Mouse (Mus musculus) heart, adult 18-20 months (tissue): ENCODE measurements at regions not wholly inside any gene's neighbourhood (a gene's known extent, or its start where the extent isn't known, plus 50 kb on each side); places are given as distances from the start of the nearest gene placed in this dataset.

Experiments used
- DNase-seq, 2 experiments: peaks; one replicate each; pipeline ENCODE4 v3.0.0; 2021 to 2022; ENCODE audit warnings: mixed read lengths in 1 of 2

DNA sequence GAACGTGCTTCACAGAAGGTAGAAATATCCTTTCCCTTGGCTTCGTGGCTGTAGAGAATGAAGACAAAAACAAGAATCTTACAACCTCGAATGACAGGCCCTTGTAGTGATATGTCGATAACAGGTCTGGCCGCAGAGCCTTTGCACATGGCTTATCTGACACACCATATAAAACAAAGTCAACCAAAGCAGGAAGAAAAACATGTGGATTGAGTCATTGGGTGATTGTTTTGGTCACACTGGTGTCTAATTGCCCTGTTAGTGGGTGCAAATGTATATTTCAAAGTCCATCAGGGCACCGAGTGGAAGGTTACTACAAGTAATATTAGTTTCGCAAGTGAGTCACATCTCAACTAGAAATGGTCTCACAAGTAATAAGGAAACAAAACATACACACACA, 569.9 kb upstream of the Itga1 start:
- no peak for DNase-seq

DNA sequence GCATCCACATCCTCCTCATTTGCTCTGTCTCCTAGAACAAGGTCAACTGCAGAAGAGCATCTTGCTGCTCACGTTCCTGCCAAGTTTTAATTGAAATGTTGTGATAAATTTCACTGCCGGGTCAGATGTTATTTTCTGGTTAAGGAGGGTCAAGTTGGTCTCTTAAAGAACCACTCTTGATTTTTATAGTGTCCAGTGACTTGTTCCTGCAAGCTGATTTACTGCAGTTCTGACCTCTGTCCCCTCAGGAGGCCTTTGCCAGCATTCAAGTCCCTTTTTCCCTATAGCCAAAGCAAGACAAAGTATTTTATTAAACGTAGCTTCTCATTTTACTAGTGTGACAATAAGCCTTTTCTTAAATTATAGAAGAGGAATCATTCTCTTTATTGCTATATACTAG, 567.8 kb upstream of the Itga1 start:
- no peak for DNase-seq

DNA sequence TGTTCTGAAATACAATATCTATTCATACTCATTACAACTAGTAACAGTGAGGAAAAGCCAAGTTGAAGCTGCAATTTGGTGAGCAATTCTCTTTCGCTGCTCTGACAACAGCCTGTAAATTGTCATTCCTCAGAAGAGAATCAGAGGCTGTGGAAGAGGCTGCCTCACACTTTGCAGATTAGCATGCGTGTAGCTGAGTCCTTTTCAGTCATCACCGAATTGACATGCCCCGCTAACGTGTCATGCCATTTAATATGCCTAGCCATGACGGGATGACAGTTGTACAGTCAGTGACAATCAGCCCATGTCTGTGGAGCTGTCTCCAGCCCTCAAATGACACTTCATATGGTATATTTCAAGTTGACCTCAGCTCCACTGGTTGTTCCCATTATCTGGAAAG, 553.4 kb upstream of the Itga1 start:
- DNase-seq: no peak

DNA sequence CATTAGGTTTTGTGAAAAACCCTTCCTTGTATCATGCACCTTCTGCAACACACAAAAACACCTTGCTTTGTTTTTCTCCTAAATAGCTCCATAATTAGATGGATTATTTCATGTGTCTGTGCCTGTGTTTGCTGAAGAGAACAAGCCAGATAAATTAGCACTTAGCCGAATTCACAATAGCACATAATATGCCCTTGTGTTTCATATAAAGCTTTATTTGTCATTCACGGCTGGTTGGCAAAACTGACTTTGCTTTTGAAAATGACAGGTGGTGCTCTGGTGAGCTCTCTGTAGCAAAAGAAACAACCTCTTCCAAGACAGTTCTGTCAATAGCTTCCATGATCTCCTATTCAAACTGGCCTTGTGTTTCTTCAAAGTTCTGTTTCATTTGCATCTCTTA, 551.2 kb upstream of the Itga1 start:
- no peak for DNase-seq

DNA sequence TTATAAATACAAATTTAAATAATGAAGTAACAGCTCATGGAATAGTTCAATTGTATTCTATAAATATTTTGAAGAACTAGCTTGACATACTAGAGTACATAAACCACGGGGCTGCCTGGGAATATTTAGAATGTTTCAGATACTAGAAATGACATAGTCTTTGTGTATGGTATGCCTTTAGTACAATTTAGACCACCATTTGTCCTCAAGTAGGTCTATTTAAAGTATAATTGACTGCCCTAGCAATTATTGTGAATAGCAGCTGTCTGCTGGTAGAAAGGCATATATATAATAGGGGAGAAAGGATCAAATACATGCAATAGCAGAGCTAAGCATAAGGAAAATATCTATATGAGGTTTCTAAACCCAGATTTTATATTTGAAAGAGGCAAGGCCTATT, 550.6 kb upstream of the Itga1 start:
- DNase-seq: no peak

DNA sequence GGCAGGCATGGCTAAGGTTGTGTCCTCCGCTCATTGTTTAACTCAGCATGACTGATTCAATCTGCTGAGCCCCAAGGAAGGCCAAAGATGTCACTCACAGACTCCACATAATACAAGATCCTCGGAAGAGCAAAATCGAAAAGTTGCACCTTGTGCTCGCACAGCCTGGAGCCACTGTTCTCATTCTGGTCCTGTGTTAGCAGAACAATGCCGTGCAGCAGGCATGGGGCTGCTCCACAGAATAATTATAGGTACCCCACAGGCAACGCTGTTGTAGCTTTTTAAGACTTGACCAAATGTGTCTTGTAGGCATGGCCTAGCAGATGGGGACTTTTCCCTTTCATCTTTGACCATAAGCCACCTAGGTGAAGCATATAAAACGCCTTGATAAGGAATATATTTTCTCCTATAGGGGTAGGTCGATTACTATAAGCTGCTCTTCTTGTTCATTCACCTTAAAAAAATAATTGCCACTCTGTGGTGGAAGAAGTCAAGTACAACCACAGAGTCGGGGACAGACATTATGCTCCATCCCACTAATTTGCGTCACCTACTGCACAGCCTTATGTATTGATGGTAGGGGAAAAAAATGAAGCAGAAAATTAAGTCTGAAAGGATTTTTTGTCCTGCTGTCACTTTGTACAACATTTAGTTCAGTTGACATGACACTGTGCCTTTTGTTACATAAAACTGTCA, 529.8 kb upstream of the Itga1 start:
- no peak for DNase-seq

DNA sequence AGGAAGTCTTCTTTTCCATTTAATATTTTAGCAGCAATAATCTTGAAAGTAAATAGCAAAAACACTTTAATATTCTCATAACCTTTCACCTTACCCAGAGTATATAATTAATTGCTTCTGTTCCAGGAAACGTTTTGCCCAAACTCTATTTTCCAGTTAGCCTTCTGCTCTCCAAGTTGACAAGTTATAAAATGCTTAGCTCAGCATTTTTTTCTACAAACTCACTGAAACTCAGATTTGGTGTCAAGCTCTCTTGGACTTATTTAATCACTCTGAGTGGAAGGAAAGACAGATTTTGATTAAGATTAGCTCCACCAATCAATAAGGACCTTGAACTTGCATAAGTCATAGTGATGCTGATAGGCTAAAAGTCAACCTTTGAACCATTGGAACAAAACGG, 528.8 kb upstream of the Itga1 start:
- DNase-seq: no peak

DNA sequence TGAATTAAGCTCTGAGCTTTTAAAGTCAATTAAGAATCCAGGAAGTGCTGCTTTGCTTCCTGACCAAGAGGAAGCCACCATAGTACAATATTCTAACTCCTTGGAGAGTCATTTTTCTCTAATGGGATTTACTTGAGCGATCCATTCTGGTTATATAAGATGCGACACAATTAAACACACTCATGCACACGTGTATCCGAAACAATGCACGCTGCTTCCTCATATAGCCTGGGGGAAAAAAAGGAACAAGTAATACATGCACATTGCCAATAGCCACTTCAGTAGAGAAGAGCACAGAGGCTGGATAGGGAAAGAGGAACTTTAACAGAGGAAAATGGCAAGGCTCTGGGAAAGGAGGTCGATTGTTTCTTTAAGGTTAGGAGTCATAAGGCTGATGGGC, 511.4 kb upstream of the Itga1 start:
- no peak for DNase-seq

DNA sequence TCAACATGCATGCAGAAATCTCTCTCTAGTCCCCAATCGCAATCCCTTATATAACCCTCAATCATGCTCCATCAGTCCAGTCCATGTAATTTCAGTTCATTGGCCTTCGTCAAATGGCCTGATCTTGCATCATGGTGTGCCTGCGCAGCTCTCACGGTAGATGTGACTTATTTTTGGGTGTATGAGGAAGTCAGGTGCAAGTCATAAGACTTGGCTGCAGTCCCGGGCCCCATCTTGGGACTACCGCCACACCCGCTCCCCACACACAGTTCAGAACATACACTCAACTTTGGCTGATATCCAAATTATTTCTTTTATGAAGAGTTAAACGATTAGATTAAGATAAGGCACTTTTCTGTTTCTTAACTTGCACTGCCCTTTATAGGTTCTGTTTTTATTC, 504.7 kb upstream of the Itga1 start:
- DNase-seq: no peak

DNA sequence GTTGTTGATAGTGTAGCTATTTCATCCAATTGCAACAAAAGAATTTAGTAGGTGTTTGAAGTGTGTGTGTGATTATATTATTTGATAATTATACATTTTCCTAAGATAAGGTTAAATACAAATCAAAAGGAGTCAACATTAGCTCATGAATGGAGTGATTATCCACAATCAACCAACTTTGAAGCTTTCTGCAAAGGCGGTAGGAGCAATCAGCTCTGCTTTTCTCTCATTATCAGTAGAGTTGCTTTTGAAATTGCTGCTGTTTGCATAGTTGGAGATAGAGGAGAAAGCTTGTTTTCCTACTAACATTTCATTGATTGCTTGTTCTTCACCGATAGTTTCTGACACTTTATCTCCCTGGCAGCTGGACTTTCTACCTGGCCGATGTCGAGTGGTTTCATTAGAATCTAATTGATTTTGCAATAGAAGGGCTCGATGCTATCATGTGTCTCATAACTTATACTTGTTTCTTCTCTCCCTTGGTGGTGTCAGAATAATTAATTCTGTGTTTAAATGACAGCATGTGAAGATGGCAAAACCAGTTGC, 493.4 kb upstream of the Itga1 start:
- no peak for DNase-seq

DNA sequence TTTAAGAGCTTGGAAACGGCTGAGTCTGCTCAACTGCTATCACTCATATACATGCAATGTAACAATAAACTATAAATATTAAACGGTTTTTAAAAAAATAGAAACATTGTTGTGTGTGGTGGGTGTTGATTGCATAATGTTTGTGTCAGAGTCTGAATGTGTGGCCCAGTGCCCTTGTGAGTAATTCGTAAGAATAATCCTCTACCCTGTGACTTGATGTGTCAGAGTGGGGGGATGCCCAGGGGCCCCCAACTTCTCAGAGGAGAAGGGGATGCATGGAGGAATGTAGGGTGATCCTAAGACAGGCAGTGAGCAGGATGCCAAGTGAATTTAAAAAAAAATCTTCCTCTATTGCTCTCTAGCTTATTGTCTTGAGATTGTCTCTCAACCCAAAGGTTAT, 474.2 kb upstream of the Itga1 start:
- no peak for DNase-seq

DNA sequence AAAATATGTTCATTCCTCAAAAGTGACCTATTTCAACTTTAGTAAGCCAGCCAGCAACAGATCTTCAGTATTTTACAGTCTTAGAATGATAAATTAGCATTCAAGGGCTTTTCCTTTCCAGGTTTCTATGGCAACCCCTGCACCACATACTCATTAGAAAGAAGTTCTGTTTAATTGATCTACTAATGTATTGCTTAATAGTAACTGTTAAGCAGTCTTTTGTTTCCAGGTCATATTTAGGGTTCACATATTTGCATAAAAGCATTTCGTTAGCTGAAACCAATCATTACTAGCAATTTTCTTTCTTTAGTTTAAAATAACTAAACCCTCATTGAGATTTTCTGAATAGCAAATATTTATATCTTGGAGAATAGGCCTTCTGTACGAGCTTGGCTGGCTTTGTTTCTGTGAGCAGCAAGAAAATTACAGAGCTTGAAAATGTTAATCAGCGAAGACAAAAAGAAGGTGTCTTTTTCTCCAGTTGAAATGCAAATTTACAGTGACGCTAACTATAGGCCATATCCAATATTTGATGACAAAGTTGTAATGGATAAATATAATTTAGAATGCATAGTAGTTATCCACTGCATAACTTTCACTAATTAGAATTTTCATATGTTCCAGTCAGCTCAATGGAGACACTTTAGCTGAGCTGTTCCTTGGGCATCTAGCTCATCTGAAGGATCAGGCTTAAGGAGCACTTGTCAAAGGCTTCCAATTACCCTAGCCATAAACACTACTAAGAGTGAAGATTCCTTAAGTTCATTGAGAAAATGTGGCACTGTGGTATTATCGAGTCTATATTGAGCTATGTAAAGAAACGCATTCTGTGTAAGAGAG, 473.5 kb upstream of the Itga1 start:
- no peak for DNase-seq

DNA sequence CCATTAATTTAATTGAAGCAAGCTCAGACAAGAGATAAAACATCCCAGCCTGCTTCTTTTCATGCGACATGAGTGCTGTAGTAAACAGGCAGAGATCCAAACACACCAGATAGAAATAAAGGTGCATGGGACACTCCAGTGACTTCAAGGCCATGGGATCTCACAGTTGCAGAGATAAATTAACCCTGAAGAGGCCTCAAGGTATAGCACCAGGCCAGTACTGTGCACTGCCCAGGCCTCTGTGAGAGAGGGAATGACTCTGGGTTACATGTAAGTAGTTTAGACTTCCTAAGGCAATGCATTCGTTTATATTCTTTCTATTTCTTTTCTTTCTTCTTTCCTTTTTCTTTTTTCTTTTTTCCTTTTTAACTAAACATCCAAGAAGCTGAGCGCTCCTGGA, 439.4 kb upstream of the Itga1 start:
- no peak for DNase-seq

DNA sequence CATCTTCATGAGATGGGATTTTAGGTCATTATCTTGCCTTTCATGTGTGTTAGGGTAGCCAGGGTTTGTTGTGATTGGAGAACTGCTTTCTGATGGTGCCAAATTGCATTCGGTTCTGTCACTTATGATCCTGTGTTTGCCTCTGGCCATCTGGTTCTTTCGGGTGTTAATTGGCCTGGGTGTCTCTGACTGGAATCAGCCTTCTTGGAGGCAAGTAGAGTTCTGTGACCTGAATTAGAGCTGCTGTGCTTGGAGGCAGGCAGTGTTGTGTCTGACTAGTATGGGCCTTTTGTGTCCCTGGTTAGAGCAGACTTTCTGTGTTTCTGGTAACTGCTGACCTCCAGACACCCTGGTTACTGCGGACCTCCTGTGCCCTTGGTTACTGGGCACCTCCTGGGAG, 434.1 kb upstream of the Itga1 start:
- DNase-seq: no peak

DNA sequence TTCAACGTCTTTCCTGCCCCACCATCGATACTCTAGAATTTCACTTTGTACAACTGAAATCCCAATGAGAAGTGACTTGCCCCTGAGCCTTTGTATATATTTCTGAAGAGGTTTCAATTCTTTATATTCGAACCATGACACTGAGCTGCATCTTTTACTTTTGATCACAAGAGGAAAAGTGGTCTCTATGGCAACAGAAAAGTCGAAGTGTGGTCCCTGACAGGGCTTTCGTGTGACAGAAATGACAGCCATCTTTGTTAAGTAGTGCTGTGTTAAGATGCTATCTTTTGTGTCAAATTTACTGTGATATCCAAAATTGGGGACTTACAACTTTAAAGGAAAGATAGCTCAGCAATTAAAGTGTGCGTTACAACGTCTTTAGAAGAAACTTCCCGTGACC, 412.1 kb upstream of the Itga1 start:
- no peak for DNase-seq

DNA sequence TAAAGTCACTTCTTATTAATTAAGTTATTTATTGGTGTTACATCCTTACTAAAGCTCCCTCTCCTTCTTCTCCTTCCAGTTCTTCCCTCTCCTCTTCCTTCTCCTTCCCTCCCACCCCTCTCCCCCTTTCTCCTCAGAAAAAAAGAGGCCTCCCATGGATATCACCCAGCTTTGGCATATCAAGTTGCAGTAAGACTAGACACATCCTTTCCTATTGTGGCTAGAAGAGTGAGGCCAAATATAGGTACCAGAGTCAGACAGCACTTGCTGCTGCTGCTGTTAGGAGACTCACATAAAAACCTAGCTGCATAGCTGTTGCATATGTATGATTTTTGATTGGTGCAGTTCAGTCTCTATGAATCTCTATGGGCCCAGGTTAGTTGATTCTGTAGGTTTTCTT, 410.4 kb upstream of the Itga1 start:
- DNase-seq: no peak

DNA sequence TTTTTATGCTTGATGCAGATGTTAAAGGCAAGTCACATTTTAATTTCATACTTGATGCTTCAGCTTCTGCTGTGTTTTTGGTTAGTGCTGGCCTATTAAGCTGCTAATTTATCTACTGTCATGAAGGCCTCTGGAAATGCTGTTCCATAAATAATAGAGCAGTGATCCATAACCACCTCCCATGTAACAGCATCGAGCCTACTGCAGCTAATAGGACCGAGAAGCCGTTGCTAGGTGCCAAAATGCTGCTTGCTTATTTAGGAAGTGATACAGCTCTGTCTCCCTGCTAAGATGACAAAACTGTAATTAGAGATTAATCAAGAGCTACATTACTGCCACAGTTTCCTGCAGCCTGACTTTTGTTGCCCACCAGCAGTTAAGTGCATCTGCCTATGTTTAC, 406.9 kb upstream of the Itga1 start:
- DNase-seq: no peak

DNA sequence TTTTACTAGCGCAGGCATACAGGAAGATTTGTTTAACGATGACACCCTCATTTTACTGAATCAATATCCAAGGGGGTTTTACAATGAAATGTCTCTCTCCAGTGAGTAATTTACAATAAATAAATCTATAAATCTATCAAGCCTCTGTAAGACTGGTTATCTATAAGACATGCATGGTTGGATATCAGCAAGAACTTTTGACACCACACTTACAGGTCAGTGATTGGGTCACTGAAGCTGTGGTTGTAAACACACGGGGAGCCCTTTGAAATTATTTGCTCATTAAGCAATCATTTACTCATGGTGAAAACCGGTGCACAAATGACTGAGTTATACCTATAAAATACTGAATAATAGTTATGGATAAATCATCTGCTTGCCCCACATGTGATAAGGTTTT, 392.6 kb upstream of the Itga1 start:
- no peak for DNase-seq

DNA sequence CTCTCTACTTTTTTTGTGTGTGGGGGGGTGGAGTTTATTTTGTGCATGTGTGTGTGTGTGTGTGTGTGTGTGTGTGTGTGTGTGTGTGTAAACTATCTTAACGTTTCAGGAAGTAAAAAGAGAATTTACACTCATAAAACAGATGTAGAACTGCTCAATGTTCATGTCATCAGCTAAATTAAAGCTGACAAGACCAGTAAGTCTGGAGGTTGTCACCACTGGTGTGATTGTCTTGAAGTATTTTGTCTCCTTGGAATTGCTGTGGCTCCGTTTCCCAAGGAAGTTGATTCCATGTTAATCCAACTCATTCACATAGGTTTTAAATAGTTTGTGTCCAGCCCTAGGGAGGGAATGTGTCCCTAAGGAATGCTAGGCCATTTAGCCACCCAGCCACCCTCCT, 374.1 kb upstream of the Itga1 start:
- DNase-seq: no peak

DNA sequence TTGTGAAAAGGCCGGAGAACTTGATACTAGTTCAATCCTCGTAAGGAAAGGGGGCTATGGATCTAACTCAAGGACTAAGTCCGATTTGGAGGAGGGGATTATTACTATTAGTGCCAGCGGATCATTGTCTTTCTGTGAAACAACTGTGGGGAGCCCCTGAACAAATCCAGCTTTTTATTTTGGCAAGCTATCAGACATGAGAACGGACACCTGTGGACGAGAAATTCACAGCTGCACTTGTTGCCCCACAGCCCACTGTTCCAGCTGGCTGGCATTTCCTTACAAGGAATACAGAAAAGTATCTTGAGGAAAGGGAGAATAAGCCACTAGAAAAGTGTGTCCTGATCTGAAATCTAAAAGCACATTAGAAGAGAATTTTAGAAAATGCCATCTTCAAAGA, 363.9 kb upstream of the Itga1 start:
- no peak for DNase-seq

DNA sequence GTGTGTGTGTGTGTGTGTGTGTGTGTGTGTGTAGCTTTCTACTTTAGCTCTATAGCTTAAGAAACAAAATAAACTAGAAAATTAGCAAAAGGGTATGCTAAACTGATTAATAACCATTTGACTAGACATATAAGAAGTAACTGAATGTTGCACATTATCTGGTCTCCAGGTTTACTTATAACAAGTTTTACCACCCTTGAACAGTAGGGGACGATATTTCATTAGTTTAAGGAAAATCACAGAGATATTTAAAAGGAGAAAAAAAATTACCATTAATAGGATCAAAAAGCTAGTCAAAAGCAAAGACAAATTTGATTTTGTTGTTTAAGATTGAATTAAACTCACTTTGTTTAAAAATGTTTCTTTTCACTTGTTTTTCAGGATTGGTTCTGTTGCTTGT, 349.5 kb upstream of the Itga1 start:
- no peak for DNase-seq

DNA sequence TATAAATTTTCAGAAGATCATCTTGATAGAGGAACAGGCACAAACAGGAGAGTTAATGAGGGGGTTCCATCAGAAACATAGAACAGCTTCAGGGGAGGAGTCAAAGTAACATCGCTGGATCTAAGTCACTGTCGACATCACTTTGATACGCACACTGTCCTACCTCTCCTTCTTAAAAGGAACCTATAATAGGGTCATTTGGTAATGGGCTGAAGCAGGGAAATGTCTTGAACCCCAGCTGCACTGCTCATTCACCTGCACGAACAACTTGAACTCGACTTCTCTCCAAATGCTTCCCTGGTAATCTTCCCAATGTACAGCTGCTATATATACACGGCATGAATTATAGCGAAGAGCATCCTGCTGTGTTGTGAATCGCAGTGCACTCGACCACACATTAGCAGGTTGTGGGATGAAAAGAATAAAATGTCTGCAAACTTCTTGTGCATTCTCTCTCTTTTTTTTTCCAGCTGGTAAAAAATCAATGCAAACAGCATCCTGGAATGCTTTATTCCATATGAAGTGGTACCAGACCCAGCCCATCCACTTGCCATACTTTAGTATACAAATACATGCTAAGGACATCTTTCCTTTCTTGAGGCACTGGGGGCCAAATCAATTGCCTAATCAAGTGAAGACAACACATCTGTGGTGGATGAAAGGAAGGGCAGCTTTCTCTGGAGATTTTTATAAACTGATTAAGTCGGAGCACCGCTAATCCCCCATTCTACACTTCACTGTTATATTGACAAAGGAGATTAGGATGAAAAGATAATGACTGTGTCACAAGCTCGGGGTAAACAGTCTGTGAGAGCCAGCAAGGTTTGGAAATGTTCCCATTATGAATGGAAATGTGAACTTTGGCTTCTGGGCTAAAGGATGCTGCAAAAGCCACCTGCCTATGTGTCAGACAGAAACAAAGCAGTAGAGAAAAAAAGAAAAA, 325.6 kb upstream of the Itga1 start:
- DNase-seq: no peak
